In the genomic region with DNA sequence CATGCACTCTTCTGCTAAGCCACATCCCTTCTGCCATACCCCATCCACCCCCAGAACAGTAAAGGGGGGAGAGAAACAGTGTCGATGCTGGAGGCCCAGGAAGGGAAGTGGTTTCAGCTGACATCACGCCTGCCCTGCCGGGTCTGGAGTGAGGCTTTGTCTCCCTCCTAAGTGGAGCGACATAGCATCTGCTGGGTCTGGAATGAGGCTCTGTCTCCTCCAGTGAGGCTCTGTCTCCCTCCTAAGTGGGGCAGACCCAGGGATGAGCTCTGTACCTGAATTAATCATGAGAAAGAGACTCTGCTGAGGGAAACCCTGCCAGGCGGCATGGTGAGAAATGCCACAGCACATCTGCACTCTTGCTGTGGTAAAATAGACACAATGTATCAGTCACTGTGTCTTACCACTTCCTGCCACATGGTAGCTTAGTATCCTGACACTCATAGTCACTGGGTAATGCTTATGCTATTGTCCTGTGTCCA, we compare ENCODE assay signal across 12 mouse cellular contexts. TPM values are rescaled to one million over a fixed set of nuclear protein-coding genes. Genes with fewer than 3 reads are reported as not detected.
DNase-seq lines count a peak whose midpoint lies in the region; ATAC-seq and TF ChIP-seq lines count a peak whose summit lies in the region.
"Had no signal": no experiment of that assay in that cellular context is flagged by ENCODE, and none has a peak within 500 bp of the region (broad histone marks: within the 10 kb centered on the region; RNA-seq: fewer than 3 reads in every experiment).

No protein-coding gene starts in this region.

- H3K36me3 ChIP-seq in small intestine, adult 2 months (ENCODE audit: control insufficient read depth, insufficient read depth, low read length): no peaks in the 10 kb centered on the region
- H3K36me3 ChIP-seq in forebrain, embryonic 12.5 days (replicated peaks): no peaks in the 10 kb centered on the region
- H3K36me3 ChIP-seq: embryonic facial prominence, embryonic 13.5 days; heart, embryonic 13.5 days; neural tube, embryonic 12.5 days had no signal

- peak; percentile 50; the same call in 1 of the 2 replicates for ATAC-seq in frontal cortex, adult (ENCODE audit: low TSS enrichment)
- ATAC-seq in forebrain, embryonic 12.5 days (ENCODE audit: low FRiP score): no peak

- WGBS in small intestine, adult 2 months: 68% methylated on average over 5 of the region's 5 CpGs
- 88% methylated on average over 5 of the region's 5 CpGs for WGBS in forebrain, embryonic 12.5 days

- H3K27ac ChIP-seq in small intestine, adult 2 months (ENCODE audit: insufficient read depth, low read depth, low read length): peak overlapping the region; percentile 88
- H3K27ac ChIP-seq in forebrain, embryonic 12.5 days: no peak overlapping the region
- H3K27ac ChIP-seq: embryonic facial prominence, embryonic 13.5 days; heart, embryonic 13.5 days; neural tube, embryonic 12.5 days had no signal

- TF ChIP-seq CTCF in small intestine, adult 2 months (IDR thresholded peaks at IDR 0.05; ENCODE audit: extremely low read depth, insufficient read length, insufficient replicate concordance, low read depth, low read length): no peak

- intact Hi-C loops in left cerebral cortex, postnatal 4 days (cut with DNase I): no loop called here

- peak overlapping the region; percentile 37; the same call in 1 of the 2 replicates for H3K4me3 ChIP-seq in small intestine, adult 2 months (ENCODE audit: low read depth, low read length)
- no peak overlapping the region for H3K4me3 ChIP-seq in forebrain, embryonic 12.5 days (replicated peaks)
- H3K4me3 ChIP-seq: embryonic facial prominence, embryonic 13.5 days; heart, embryonic 13.5 days; neural tube, embryonic 12.5 days had no signal

- no peaks in the 10 kb centered on the region for H3K4me1 ChIP-seq in small intestine, adult 2 months (ENCODE audit: control insufficient read depth, insufficient read depth, insufficient read length, low read length)
- no peaks in the 10 kb centered on the region for H3K4me1 ChIP-seq in forebrain, embryonic 12.5 days
- H3K4me1 ChIP-seq: embryonic facial prominence, embryonic 13.5 days; neural tube, embryonic 12.5 days had no signal

- H3K9ac ChIP-seq in forebrain, embryonic 12.5 days: no peak overlapping the region
- H3K9ac ChIP-seq: embryonic facial prominence, embryonic 13.5 days; heart, embryonic 13.5 days; neural tube, embryonic 12.5 days had no signal

- no peak overlapping the region for H3K4me2 ChIP-seq in forebrain, embryonic 12.5 days
- H3K4me2 ChIP-seq: embryonic facial prominence, embryonic 13.5 days; heart, embryonic 13.5 days; neural tube, embryonic 12.5 days had no signal

- no peak for TF ChIP-seq POLR2A in small intestine, adult 2 months (IDR thresholded peaks at IDR 0.05; ENCODE audit: low read depth, low read length)

- DNase-seq in frontal cortex, postnatal 10 days (ENCODE audit: low spot score in 2 of 2): no peak
- peak; percentile 82 for DNase-seq in A20 (ENCODE audit: low read depth, low spot score)
- DNase-seq in induced T-regulatory cell, adult 2 months (ENCODE audit: low read depth): peak; percentile 91
- no peak for DNase-seq in left cerebral cortex, postnatal 4 days
- no peak for DNase-seq in cerebellum, postnatal 10 days
- DNase-seq: adrenal gland, postnatal 10 days had no signal

- no peaks in the 10 kb centered on the region for H3K27me3 ChIP-seq in small intestine, adult 2 months (ENCODE audit: control insufficient read depth, insufficient read depth, low read length)
- H3K27me3 ChIP-seq in forebrain, embryonic 12.5 days: no peaks in the 10 kb centered on the region
- H3K27me3 ChIP-seq: embryonic facial prominence, embryonic 13.5 days; heart, embryonic 13.5 days; neural tube, embryonic 12.5 days had no signal

- H3K9me3 ChIP-seq in forebrain, embryonic 12.5 days: no peaks in the 10 kb centered on the region
- H3K9me3 ChIP-seq: embryonic facial prominence, embryonic 13.5 days; neural tube, embryonic 12.5 days had no signal

RNA-seq across cellular contexts. Expression of gene Sdhb, which starts 16.0 kb away (rescaled TPM):
- 304 and 515 TPM in 2 replicates for polyA plus RNA-seq in small intestine, adult 2 months (2012; rRNA removed)
- 380 and 396 TPM in 2 replicates for polyA plus RNA-seq in forebrain, embryonic 12.5 days (2016; fragmentation: Nextera tagmentation; extraction: Ambion mirVana)
- 100 to 1,000 TPM; 174 to 177 TPM for total RNA-seq in left cerebral cortex, postnatal 4 days (2021)

RNA-seq across cellular contexts. Expression of gene Padi2, which starts 38.9 kb away (rescaled TPM):
- 2.3 and 5.3 TPM in 2 replicates for polyA plus RNA-seq in small intestine, adult 2 months (2012; rRNA removed)
- polyA plus RNA-seq in forebrain, embryonic 12.5 days (2016; fragmentation: Nextera tagmentation; extraction: Ambion mirVana): 0.45 and 0.74 TPM in 2 replicates
- total RNA-seq in left cerebral cortex, postnatal 4 days (2021): 1 to 10 TPM; 1.2 TPM

RNA-seq across cellular contexts. Expression of gene Atp13a2, which starts 41.7 kb away (rescaled TPM):
- 63.0 and 76.6 TPM in 2 replicates for polyA plus RNA-seq in small intestine, adult 2 months (2012; rRNA removed)
- 75.5 and 82.3 TPM in 2 replicates for polyA plus RNA-seq in forebrain, embryonic 12.5 days (2016; fragmentation: Nextera tagmentation; extraction: Ambion mirVana)
- total RNA-seq in left cerebral cortex, postnatal 4 days (2021): 100 to 1,000 TPM; 237 to 241 TPM

Comparison
In these comparisons a context has a peak if more than half of its experiments do, and no peak if none do; other contexts are left out.
1. DNase-seq: peak in A20 (single experiment) and induced T-regulatory cell, adult 2 months (single experiment); none in frontal cortex, postnatal 10 days (0 of 2), left cerebral cortex, postnatal 4 days (single experiment) and cerebellum, postnatal 10 days (0 of 2).